Mouse (Mus musculus): ENCODE results near the gene Dcun1d1. TPM values are rescaled to one million over a fixed set of nuclear protein-coding genes. Genes with fewer than 3 reads are reported as not detected.

Gene Dcun1d1
- polyA plus RNA-seq, 1 experiment = 2.5 TPM

GRCm38 (mm10) chr3:35900555-35901204 is 36.6 kb downstream of the Dcun1d1 start:
- H3K4me3 ChIP-seq (replicated peaks) = no peak overlapping the region
- H3K4me1 ChIP-seq = peaks cover 47% of the 10 kb centered on the region
- peaks cover 87% of the 10 kb centered on the region for H3K36me3 ChIP-seq (replicated peaks; ENCODE audit: low read length)

GRCm38 (mm10) chr3:35899109-35899508 is 38.1 kb downstream of the Dcun1d1 start:
- Histone ChIP-seq H3K4me1 (peaks cover 39% of the 10 kb centered on the region), H3K9me3 (peaks cover 4% of the 10 kb centered on the region), H3K4me3 (replicated peaks) (no peak overlapping the region), H3K36me3 (replicated peaks; ENCODE audit: low read length) (peaks cover 75% of the 10 kb centered on the region), H3K27me3 (replicated peaks) (no peaks in the 10 kb centered on the region)
- TF ChIP-seq GATA1 (IDR thresholded peaks at IDR 0.05; ENCODE audit: borderline replicate concordance, low read length) (no peak), FLI1 (IDR thresholded peaks at IDR 0.05; ENCODE audit: low read length) (no peak)

More at GRCm38 (mm10) chr3:35900555-35901204, 36.6 kb downstream of the Dcun1d1 start:
- peaks cover 4% of the 10 kb centered on the region for H3K9me3 ChIP-seq
- TF ChIP-seq FLI1 (IDR thresholded peaks at IDR 0.05; ENCODE audit: low read length) = no peak
- TF ChIP-seq GATA1 (IDR thresholded peaks at IDR 0.05; ENCODE audit: borderline replicate concordance, low read length) = no peak
- H3K27me3 ChIP-seq (replicated peaks) = no peaks in the 10 kb centered on the region

GRCm38 (mm10) chr3:35897900-35898299 is 39.3 kb downstream of the Dcun1d1 start:
- H3K4me3 ChIP-seq (replicated peaks) = no peak overlapping the region
- H3K36me3 ChIP-seq (replicated peaks; ENCODE audit: low read length) = peaks cover 68% of the 10 kb centered on the region
- peaks cover 4% of the 10 kb centered on the region for H3K9me3 ChIP-seq
- H3K27me3 ChIP-seq (replicated peaks) = no peaks in the 10 kb centered on the region
- no peak for TF ChIP-seq GATA1 (IDR thresholded peaks at IDR 0.05; ENCODE audit: borderline replicate concordance, low read length)
- TF ChIP-seq FLI1 (IDR thresholded peaks at IDR 0.05; ENCODE audit: low read length) = no peak
- peaks cover 28% of the 10 kb centered on the region for H3K4me1 ChIP-seq

GRCm38 (mm10) chr3:35893156-35893555 is 44.1 kb downstream of the Dcun1d1 start:
- H3K9me3 ChIP-seq = no peaks in the 10 kb centered on the region
- no peaks in the 10 kb centered on the region for H3K27me3 ChIP-seq (replicated peaks)
- peaks cover 7% of the 10 kb centered on the region for H3K4me1 ChIP-seq
- TF ChIP-seq FLI1 (IDR thresholded peaks at IDR 0.05; ENCODE audit: low read length) (no peak), GATA1 (IDR thresholded peaks at IDR 0.05; ENCODE audit: borderline replicate concordance, low read length) (no peak)
- peaks cover 61% of the 10 kb centered on the region for H3K36me3 ChIP-seq (replicated peaks; ENCODE audit: low read length)
- no peak overlapping the region for H3K4me3 ChIP-seq (replicated peaks)

- H3K4me1 ChIP-seq = peaks cover 7% of the 10 kb centered on the region
- no peak overlapping the region for H3K4me3 ChIP-seq (replicated peaks)
- H3K27me3 ChIP-seq (replicated peaks) = no peaks in the 10 kb centered on the region
- no peaks in the 10 kb centered on the region for H3K9me3 ChIP-seq
- H3K36me3 ChIP-seq (replicated peaks; ENCODE audit: low read length) = peaks cover 62% of the 10 kb centered on the region
- TF ChIP-seq GATA1 (IDR thresholded peaks at IDR 0.05; ENCODE audit: borderline replicate concordance, low read length) = no peak
- TF ChIP-seq FLI1 (IDR thresholded peaks at IDR 0.05; ENCODE audit: low read length) = no peak
Observed at GRCm38 (mm10) chr3:35891123-35891522, 46.1 kb downstream of the Dcun1d1 start.

GRCm38 (mm10) chr3:35889531-35889930 is 47.7 kb downstream of the Dcun1d1 start:
- H3K9me3 ChIP-seq = no peaks in the 10 kb centered on the region
- H3K4me1 ChIP-seq = peaks cover 7% of the 10 kb centered on the region
- peaks cover 58% of the 10 kb centered on the region for H3K36me3 ChIP-seq (replicated peaks; ENCODE audit: low read length)
- H3K4me3 ChIP-seq (replicated peaks) = no peak overlapping the region
- H3K27me3 ChIP-seq (replicated peaks) = no peaks in the 10 kb centered on the region
- TF ChIP-seq GATA1 (IDR thresholded peaks at IDR 0.05; ENCODE audit: borderline replicate concordance, low read length) (no peak), FLI1 (IDR thresholded peaks at IDR 0.05; ENCODE audit: low read length) (no peak)

GRCm38 (mm10) chr3:35883267-35883666 is 54.0 kb downstream of the Dcun1d1 start:
- H3K27me3 ChIP-seq (replicated peaks) = no peaks in the 10 kb centered on the region
- TF ChIP-seq GATA1 (IDR thresholded peaks at IDR 0.05; ENCODE audit: borderline replicate concordance, low read length) = no peak
- TF ChIP-seq FLI1 (IDR thresholded peaks at IDR 0.05; ENCODE audit: low read length) = no peak
- H3K4me3 ChIP-seq (replicated peaks) = no peak overlapping the region
- H3K9me3 ChIP-seq = no peaks in the 10 kb centered on the region
- peaks cover 4% of the 10 kb centered on the region; the same call in 1 of the 2 replicates for H3K4me1 ChIP-seq
- H3K36me3 ChIP-seq (replicated peaks; ENCODE audit: low read length) = peaks cover 16% of the 10 kb centered on the region

GRCm38 (mm10) chr3:35849326-35849725 is 87.9 kb downstream of the Dcun1d1 start:
- TF ChIP-seq GATA1 (IDR thresholded peaks at IDR 0.05; ENCODE audit: borderline replicate concordance, low read length) (no peak), FLI1 (IDR thresholded peaks at IDR 0.05; ENCODE audit: low read length) (no peak)
- H3K4me1 ChIP-seq = peaks cover 8% of the 10 kb centered on the region; the same call in 1 of the 2 replicates
- no peaks in the 10 kb centered on the region for H3K27me3 ChIP-seq (replicated peaks)
- no peaks in the 10 kb centered on the region for H3K9me3 ChIP-seq
- H3K4me3 ChIP-seq (replicated peaks) = no peak overlapping the region
- peaks cover 80% of the 10 kb centered on the region for H3K36me3 ChIP-seq (replicated peaks; ENCODE audit: low read length)

Other genes starting within 250 kb of the Dcun1d1 start
- 5.6 and 6.9 TPM in 2 replicates for gene Atp11b, start 183.3 kb downstream of the Dcun1d1 start, polyA plus RNA-seq (2012; ENCODE audit: insufficient read depth, low replicate concordance)
- 0.82 TPM in 1 of 2 replicates, not detected in the other for gene Mccc1, start 63.2 kb upstream of the Dcun1d1 start, polyA plus RNA-seq (2012; ENCODE audit: insufficient read depth, low replicate concordance)
- gene Ccdc144b, start 116.1 kb upstream of the Dcun1d1 start, polyA plus RNA-seq (2012; ENCODE audit: insufficient read depth, low replicate concordance) = 0.45 TPM in 1 of 2 replicates, not detected in the other
- gene Acad9, start 128.5 kb upstream of the Dcun1d1 start, polyA plus RNA-seq (2012; ENCODE audit: insufficient read depth, low replicate concordance) = 3.2 TPM in 1 of 2 replicates, not detected in the other
- gene D3Ertd254e, start 213.6 kb upstream of the Dcun1d1 start, polyA plus RNA-seq (2012; ENCODE audit: insufficient read depth, low replicate concordance) = 0.28 TPM in 1 of 2 replicates, not detected in the other

All from megakaryocyte, embryonic 14.5 days (primary cell).